Mouse (Mus musculus) G1E (cell line): Measurements from ENCODE around the gene Acadvl.

Source experiments
- CTCF ChIP-seq: IDR thresholded peaks from 2 replicates; pipeline ENCODE4 v1.5.1; 2012; ENCODE audit warnings: low read depth, low read length, inconsistent platforms, mixed read lengths
- GATA1 ChIP-seq: IDR thresholded peaks from 2 replicates; pipeline ENCODE4 v1.6.1; 2012; ENCODE audit warnings: borderline replicate concordance, low read length, inconsistent platforms, mixed read lengths
- GATA2 ChIP-seq: IDR thresholded peaks from 2 replicates; pipeline ENCODE4 v1.6.1; 2012; ENCODE audit warnings: low read depth, low read length, inconsistent platforms, borderline replicate concordance
- POLR2AphosphoS5 ChIP-seq: IDR thresholded peaks from 2 replicates; pipeline ENCODE4 v1.6.1; 2012; ENCODE audit warnings: low read depth, low read length, inconsistent platforms; ENCODE audit not compliant: insufficient replicate concordance
- TAL1 ChIP-seq: conservative IDR thresholded peaks from 2 replicates; pipeline ENCODE4 v1.6.1; 2012; ENCODE audit warnings: low read depth, low read length, inconsistent platforms, mixed read lengths

DNA sequence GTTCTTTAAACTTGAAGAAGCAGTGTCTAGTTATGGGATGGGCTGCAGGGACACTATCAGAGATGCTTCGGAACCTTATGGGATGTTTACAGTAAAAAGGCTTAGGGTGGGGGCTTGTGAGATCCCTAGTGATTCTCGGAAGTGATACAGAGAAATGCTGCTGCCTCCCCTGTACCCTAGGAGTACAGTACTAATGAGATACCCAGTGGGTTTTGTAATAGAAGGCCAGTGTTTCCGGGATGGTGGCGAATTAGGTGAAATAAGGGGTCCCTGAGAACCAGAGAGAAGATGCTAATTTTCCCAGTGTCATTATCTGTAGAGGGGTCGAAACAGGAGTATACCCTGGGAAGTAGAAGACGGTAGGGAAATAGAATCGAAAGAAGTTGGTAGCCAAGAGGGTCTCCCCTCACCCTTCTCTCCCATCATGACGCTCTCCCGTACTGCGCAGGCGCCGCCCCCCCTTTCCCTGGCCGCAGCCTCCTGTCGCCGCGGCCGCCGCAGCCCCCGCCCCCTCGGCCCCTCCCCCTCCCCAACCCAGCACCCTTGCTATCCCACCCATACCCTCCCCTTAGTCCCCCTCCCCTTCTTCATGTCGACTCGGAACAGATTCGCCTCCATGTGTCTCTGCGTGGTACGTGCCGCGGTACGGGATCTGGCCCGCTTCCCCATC is 8.4 kb upstream of the Acadvl start:
- TF ChIP-seq TAL1, result no peak
- no peak for TF ChIP-seq CTCF
- no peak for TF ChIP-seq GATA1
- no peak for TF ChIP-seq GATA2
- TF ChIP-seq POLR2AphosphoS5, result no peak
